Mouse (Mus musculus) intestine, embryonic 15.5 days (tissue): ENCODE data around the gene Phyhd1. TPM values are rescaled to one million over a fixed set of nuclear protein-coding genes. Genes with fewer than 3 reads are reported as not detected.

Experiments
- ATAC-seq: fragments of 200-750 bp; cut with Nextera tagmentation; 2 replicates; pipeline ENCODE4 v1.8.0; 2017; ENCODE audit warnings: moderate TSS enrichment, moderate library complexity
- H3K27ac ChIP-seq: fragments of 300-500 bp; sonication (generic); 2 replicates; pipeline ENCODE4 v1.5.1; 2015; ENCODE audit warnings: mild to moderate bottlenecking, inconsistent platforms
- H3K27me3 ChIP-seq: fragments of 300-500 bp; sonication (generic); replicated peaks from 2 replicates; pipeline ENCODE4 v1.6.1; 2015; ENCODE audit warnings: inconsistent platforms
- H3K36me3 ChIP-seq: fragments of 300-500 bp; sonication (generic); 2 replicates; pipeline ENCODE4 v1.6.1; 2015; ENCODE audit warnings: inconsistent platforms
- H3K4me1 ChIP-seq: fragments of 300-500 bp; sonication (generic); replicated peaks from 2 replicates; pipeline ENCODE4 v1.6.1; 2015; ENCODE audit warnings: inconsistent platforms
- H3K4me2 ChIP-seq: fragments of 300-500 bp; sonication (generic); replicated peaks from 2 replicates; pipeline ENCODE4 v1.6.1; 2015; ENCODE audit warnings: mild to moderate bottlenecking, inconsistent platforms
- H3K4me3 ChIP-seq: fragments of 300-500 bp; sonication (generic); replicated peaks from 2 replicates; pipeline ENCODE4 v1.5.1; 2015; ENCODE audit warnings: inconsistent platforms
- H3K9ac ChIP-seq: fragments of 300-500 bp; sonication (generic); 2 replicates; pipeline ENCODE4 v1.6.1; 2015; ENCODE audit warnings: inconsistent platforms
- H3K9me3 ChIP-seq: fragments of 300-500 bp; sonication (generic); 2 replicates; pipeline ENCODE4 v1.6.1; 2016; ENCODE audit warnings: inconsistent platforms
- WGBS: fragments of 180-500 bp; shearing (Covaris S2); methylation state at CpG from one replicate; pipeline ENCODE4 v1.1.7; 2015; 5-methylcytosine and 5-hydroxymethylcytosine counted together
- polyA plus RNA-seq: library from polyadenylated mRNA; unstranded; fragments of >200 nt; fragmentation: Nextera tagmentation; extraction: Ambion mirVana; gene quantifications from 2 replicates; pipeline ENCODE4 v1.2.1, GENCODE M21; 2015

The Phyhd1 gene
- polyA plus RNA-seq, 1 experiment from 2014 or later: 9.8 TPM

GRCm38 (mm10) chr2:30268371-30268770 is 2.4 kb downstream of the Phyhd1 start:
- Histone ChIP-seq H3K27me3 (no peaks in the 10 kb centered on the region), H3K9ac (no peak overlapping the region), H3K4me1 (peaks cover 36% of the 10 kb centered on the region), H3K9me3 (no peaks in the 10 kb centered on the region), H3K27ac (no peak overlapping the region; the same call in 1 of the 2 replicates), H3K4me3 (no peak overlapping the region), H3K36me3 (peaks cover 7% of the 10 kb centered on the region), H3K4me2 (no peak overlapping the region)
- ATAC-seq: no peak
- WGBS: 47% methylated on average over 4 of the region's 4 CpGs

GRCm38 (mm10) chr2:30269241-30269990 is 3.4 kb downstream of the Phyhd1 start:
- Histone ChIP-seq H3K4me1 (peaks cover 35% of the 10 kb centered on the region), H3K27ac (peak overlapping the region; percentile 60; the same call in 1 of the 2 replicates), H3K4me3 (no peak overlapping the region), H3K9me3 (no peaks in the 10 kb centered on the region), H3K4me2 (no peak overlapping the region), H3K9ac (no peak overlapping the region), H3K27me3 (no peaks in the 10 kb centered on the region), H3K36me3 (no peaks in the 10 kb centered on the region)
- 84% methylated on average over 17 of the region's 17 CpGs for WGBS
- ATAC-seq: no peak; the same call in 1 of the 2 replicates

- H3K9ac ChIP-seq: no peak overlapping the region
- 8% methylated on average over 1 of the region's 1 CpGs for WGBS
- H3K4me3 ChIP-seq: no peak overlapping the region
- H3K27ac ChIP-seq: peak overlapping the region; percentile 60; the same call in 1 of the 2 replicates
- H3K9me3 ChIP-seq: no peaks in the 10 kb centered on the region
- no peaks in the 10 kb centered on the region for H3K27me3 ChIP-seq
- no peaks in the 10 kb centered on the region for H3K36me3 ChIP-seq
- H3K4me1 ChIP-seq: peaks cover 28% of the 10 kb centered on the region
- ATAC-seq: peak; percentile 84
- no peak overlapping the region for H3K4me2 ChIP-seq
Measured at GRCm38 (mm10) chr2:30270134-30270533, 4.1 kb downstream of the Phyhd1 start.

GRCm38 (mm10) chr2:30280743-30281142 is 14.7 kb downstream of the Phyhd1 start, which contains the start of gene Gm28038:
Gm28038 (plus strand) TSS chr2:30281043.
- no peak within 1 kb of the TSS for H3K4me3 ChIP-seq
- no peaks in the 10 kb centered on the region for H3K27me3 ChIP-seq
- no peak within 1 kb of the TSS for H3K27ac ChIP-seq
- WGBS: 88% methylated on average over 11 of the region's 11 CpGs
- 0 out of 2 replicates have a peak, but pooled peaks cover 5% of the 10 kb centered on the region for H3K36me3 ChIP-seq
- ATAC-seq: no peak
- H3K9me3 ChIP-seq: no peaks in the 10 kb centered on the region
- H3K4me1 ChIP-seq: peaks cover 8% of the 10 kb centered on the region
- no peak within 1 kb of the TSS for H3K4me2 ChIP-seq
- no peak within 1 kb of the TSS for H3K9ac ChIP-seq

- no peaks in the 10 kb centered on the region for H3K9me3 ChIP-seq
- whole genome bisulfite sequencing: 75% methylated on average over 3 of the region's 3 CpGs
- H3K9ac ChIP-seq: no peak overlapping the region
- H3K27me3 ChIP-seq: no peaks in the 10 kb centered on the region
- H3K36me3 ChIP-seq: 0 out of 2 replicates have a peak, but pooled peaks cover 5% of the 10 kb centered on the region
- peaks cover 8% of the 10 kb centered on the region for H3K4me1 ChIP-seq
- no peak for ATAC-seq
- no peak overlapping the region for H3K4me3 ChIP-seq
- H3K4me2 ChIP-seq: no peak overlapping the region
- no peak overlapping the region for H3K27ac ChIP-seq
Measured at GRCm38 (mm10) chr2:30281651-30282050, 15.6 kb downstream of the Phyhd1 start.

GRCm38 (mm10) chr2:30283193-30283592 is 17.2 kb downstream of the Phyhd1 start:
- Histone ChIP-seq H3K36me3 (0 out of 2 replicates have a peak, but pooled peaks cover 5% of the 10 kb centered on the region), H3K4me3 (no peak overlapping the region), H3K4me2 (no peak overlapping the region), H3K9ac (no peak overlapping the region), H3K9me3 (no peaks in the 10 kb centered on the region), H3K27me3 (no peaks in the 10 kb centered on the region), H3K27ac (no peak overlapping the region), H3K4me1 (peaks cover 18% of the 10 kb centered on the region)
- WGBS: 83% methylated on average over 2 of the region's 2 CpGs
- ATAC-seq: no peak

- peak overlapping the region; percentile 93 for H3K4me3 ChIP-seq
- WGBS: 87% methylated on average over 5 of the region's 5 CpGs
- no peaks in the 10 kb centered on the region for H3K27me3 ChIP-seq
- H3K4me1 ChIP-seq: peaks cover 18% of the 10 kb centered on the region
- H3K4me2 ChIP-seq: peak overlapping the region; percentile 94
- 0 out of 2 replicates have a peak, but pooled peaks cover 5% of the 10 kb centered on the region for H3K36me3 ChIP-seq
- no peak for ATAC-seq
- H3K9ac ChIP-seq: peak overlapping the region; percentile 71
- no peak overlapping the region for H3K27ac ChIP-seq
- H3K9me3 ChIP-seq: no peaks in the 10 kb centered on the region
Measured at GRCm38 (mm10) chr2:30285004-30285403, 19.0 kb downstream of the Phyhd1 start.

- Histone ChIP-seq H3K4me3 (peak overlapping the region; percentile 93), H3K27me3 (no peaks in the 10 kb centered on the region), H3K4me1 (peaks cover 18% of the 10 kb centered on the region), H3K27ac (0 out of 2 replicates have a peak overlapping the region, but pooled peaks have one; percentile 27), H3K9ac (peak overlapping the region; percentile 71), H3K4me2 (peak overlapping the region; percentile 94), H3K9me3 (no peaks in the 10 kb centered on the region), H3K36me3 (0 out of 2 replicates have a peak, but pooled peaks cover 5% of the 10 kb centered on the region)
- WGBS: 9% methylated on average over 38 of the region's 38 CpGs
- ATAC-seq: peak; percentile 76
Measured at GRCm38 (mm10) chr2:30285416-30286181, 19.6 kb downstream of the Phyhd1 start.

- no peaks in the 10 kb centered on the region for H3K9me3 ChIP-seq
- under 1% methylated on average over 68 of the region's 68 CpGs for WGBS
- ATAC-seq: peak; percentile 97
Measured at GRCm38 (mm10) chr2:30286192-30287026, 20.4 kb downstream of the Phyhd1 start, which contains the start of the genes Dolk and Nup188. Dolk (minus strand) TSS chr2:30286334. Nup188 (plus strand) TSS chr2:30286397.

GRCm38 (mm10) chr2:30287027-30287373 is 21.0 kb downstream of the Phyhd1 start:
- no peak; the same call in 1 of the 2 replicates for ATAC-seq
- Histone ChIP-seq H3K9ac (peak overlapping the region; percentile 95), H3K27ac (peak overlapping the region; percentile 81), H3K27me3 (no peaks in the 10 kb centered on the region), H3K36me3 (0 out of 2 replicates have a peak, but pooled peaks cover 5% of the 10 kb centered on the region), H3K9me3 (no peaks in the 10 kb centered on the region), H3K4me3 (peak overlapping the region; percentile 93), H3K4me2 (peak overlapping the region; percentile 59), H3K4me1 (peaks cover 18% of the 10 kb centered on the region)
- 1% methylated on average over 10 of the region's 10 CpGs for WGBS

More at GRCm38 (mm10) chr2:30286192-30287026, 20.4 kb downstream of the Phyhd1 start, which contains the start of the genes Dolk and Nup188:
- peak within 1 kb of the TSS; percentile 94 for H3K4me2 ChIP-seq
- H3K4me1 ChIP-seq: peaks cover 18% of the 10 kb centered on the region
- peak within 1 kb of the TSS; percentile 93 for H3K4me3 ChIP-seq
- peak within 1 kb of the TSS; percentile 81 for H3K27ac ChIP-seq
- peak within 1 kb of the TSS; percentile 95 for H3K9ac ChIP-seq
- 0 out of 2 replicates have a peak, but pooled peaks cover 5% of the 10 kb centered on the region for H3K36me3 ChIP-seq
- no peaks in the 10 kb centered on the region for H3K27me3 ChIP-seq

GRCm38 (mm10) chr2:30299525-30299924 is 33.5 kb downstream of the Phyhd1 start:
- Histone ChIP-seq H3K36me3 (peaks cover 25% of the 10 kb centered on the region), H3K4me2 (no peak overlapping the region), H3K9me3 (no peaks in the 10 kb centered on the region), H3K27me3 (no peaks in the 10 kb centered on the region), H3K4me3 (no peak overlapping the region), H3K4me1 (no peaks in the 10 kb centered on the region), H3K27ac (no peak overlapping the region), H3K9ac (no peak overlapping the region)
- ATAC-seq: no peak
- WGBS: 82% methylated on average over 3 of the region's 3 CpGs
